Mouse (Mus musculus): Measurements from ENCODE around the gene Adamts17. TPM values are rescaled to one million over a fixed set of nuclear protein-coding genes. Genes with fewer than 3 reads are reported as not detected.
A peak's percentile ranks its signal among the peaks of the same experiment; 100 is the strongest.

The Adamts17 gene
- total RNA-seq, 2 experiments from 2014 or later, result 0.44 to 0.56 TPM

DNA sequence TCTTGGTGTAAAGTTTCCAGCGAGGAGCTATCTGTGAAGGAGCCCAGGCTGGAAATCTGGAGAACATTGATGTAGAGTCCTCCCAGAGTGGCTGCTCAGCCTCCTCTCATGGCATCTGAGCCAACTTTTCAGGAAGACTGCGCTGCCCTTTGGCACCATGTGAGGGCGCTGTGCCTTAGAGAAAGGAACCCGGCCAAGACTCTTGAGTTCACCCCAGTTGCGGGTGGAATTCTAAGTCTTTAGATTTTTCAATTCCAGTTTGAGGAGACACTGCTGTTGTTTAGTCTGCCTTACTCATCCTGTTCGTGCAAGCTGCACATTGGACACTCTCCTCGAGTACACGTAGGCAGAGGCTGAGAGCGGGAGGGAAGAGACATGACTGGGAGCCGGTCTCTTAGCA lies 2.5 kb downstream of the Adamts17 start:
- DNase-seq, result peak; percentile 46 to 79

GRCm38 (mm10) chr7:66843846-66844245 lies 4.3 kb downstream of the Adamts17 start:
- intact Hi-C loops (cut with DNase I), result loop anchor here (2.0 to 10.0 kb wide), 2 partner anchors 355 to 791 kb away; no protein-coding TSS in a partner anchor

More for the DNA sequence above, 2.5 kb downstream of the Adamts17 start:
- intact Hi-C loops (cut with DNase I), result loop anchor here (2.0 to 10.0 kb wide), 2 partner anchors 357 to 793 kb away; no protein-coding TSS in a partner anchor

GRCm38 (mm10) chr7:66846582-66846981 lies 7.0 kb downstream of the Adamts17 start:
- DNase-seq, result no peak
- intact Hi-C loops (cut with DNase I), result loop anchor here (10.0 kb wide), 1 partner anchor 788 kb away; no protein-coding TSS in a partner anchor

More at GRCm38 (mm10) chr7:66843846-66844245, 4.3 kb downstream of the Adamts17 start:
- DNase-seq, result no peak

GRCm38 (mm10) chr7:66847299-66847698 lies 7.8 kb downstream of the Adamts17 start:
- intact Hi-C loops (cut with DNase I), result loop anchor here (10.0 kb wide), 1 partner anchor 788 kb away; no protein-coding TSS in a partner anchor
- no peak for DNase-seq

DNA sequence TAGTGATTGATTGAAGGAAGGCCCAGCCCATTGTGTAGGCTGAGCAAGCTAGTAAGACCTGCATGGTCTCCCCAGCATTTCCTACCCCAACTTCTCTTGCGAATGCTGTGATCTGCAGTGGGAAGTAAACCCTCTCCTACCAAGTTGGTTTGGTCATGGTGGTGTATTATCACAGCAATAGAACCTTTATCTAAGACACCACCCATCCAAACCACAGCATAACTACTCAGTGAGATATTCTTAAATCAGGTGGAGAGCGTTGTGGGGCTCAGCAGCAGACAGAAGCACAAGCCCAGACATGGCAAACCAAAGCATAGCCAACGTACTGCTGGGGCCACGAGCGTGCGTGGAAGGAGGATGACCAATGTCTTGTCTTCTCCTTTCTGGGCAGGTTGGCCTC lies 9.8 kb downstream of the Adamts17 start:
- DNase-seq, result no peak
- intact Hi-C loops (cut with DNase I), result loop anchor here (10.0 kb wide), 1 partner anchor 785 kb away; no protein-coding TSS in a partner anchor

GRCm38 (mm10) chr7:66852164-66852563 lies 12.6 kb downstream of the Adamts17 start:
- DNase-seq, result no peak
- intact Hi-C loops (cut with DNase I), result no loop called here

GRCm38 (mm10) chr7:66857610-66858009 lies 18.1 kb downstream of the Adamts17 start:
- DNase-seq, result no peak
- intact Hi-C loops (cut with DNase I), result no loop called here

GRCm38 (mm10) chr7:66858247-66859075 lies 18.9 kb downstream of the Adamts17 start:
- no peak for DNase-seq
- intact Hi-C loops (cut with DNase I), result no loop called here

GRCm38 (mm10) chr7:66859220-66859619 lies 19.7 kb downstream of the Adamts17 start:
- intact Hi-C loops (cut with DNase I), result no loop called here
- DNase-seq, result no peak

GRCm38 (mm10) chr7:66866944-66867718 lies 27.6 kb downstream of the Adamts17 start:
- no peak for DNase-seq
- intact Hi-C loops (cut with DNase I), result no loop called here

- intact Hi-C loops (cut with DNase I), result no loop called here
- DNase-seq, result no peak
Observed at GRCm38 (mm10) chr7:66867719-66868501, 28.4 kb downstream of the Adamts17 start.

- intact Hi-C loops (cut with DNase I), result no loop called here
- DNase-seq, result no peak
Observed at GRCm38 (mm10) chr7:66871520-66871919, 32.0 kb downstream of the Adamts17 start.

- intact Hi-C loops (cut with DNase I), result no loop called here
Observed at GRCm38 (mm10) chr7:66871940-66872511, 32.5 kb downstream of the Adamts17 start.

DNA sequence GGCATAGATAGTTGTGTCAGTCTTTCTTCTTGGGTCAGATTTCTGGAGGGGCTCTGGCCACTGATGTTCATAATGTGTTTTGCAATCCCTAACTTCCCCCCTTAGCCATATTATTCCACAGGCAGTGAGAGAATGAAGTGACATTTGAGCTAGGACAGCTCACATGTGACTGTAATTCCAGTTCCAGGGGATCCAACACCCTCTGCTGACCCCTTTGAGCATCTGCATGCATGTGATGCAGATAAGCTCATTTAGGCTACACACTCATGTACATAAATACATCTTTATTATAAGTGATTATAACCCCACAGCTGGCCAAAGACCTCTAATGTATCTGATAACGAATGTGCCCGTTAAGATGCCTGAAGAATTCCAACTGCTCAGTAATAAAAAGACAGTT lies 33.7 kb downstream of the Adamts17 start:
- intact Hi-C loops (cut with DNase I), result no loop called here
- DNase-seq, result no peak

More at GRCm38 (mm10) chr7:66871940-66872511, 32.5 kb downstream of the Adamts17 start:
- no peak for DNase-seq

- intact Hi-C loops (cut with DNase I), result no loop called here
- no peak for DNase-seq
Observed at GRCm38 (mm10) chr7:66891431-66891830, 51.9 kb downstream of the Adamts17 start.

- DNase-seq, result no peak
- intact Hi-C loops (cut with DNase I), result no loop called here
Observed at GRCm38 (mm10) chr7:66892096-66892495, 52.6 kb downstream of the Adamts17 start.

- intact Hi-C loops (cut with DNase I), result no loop called here
Observed at GRCm38 (mm10) chr7:66902376-66902775, 62.8 kb downstream of the Adamts17 start.

DNA sequence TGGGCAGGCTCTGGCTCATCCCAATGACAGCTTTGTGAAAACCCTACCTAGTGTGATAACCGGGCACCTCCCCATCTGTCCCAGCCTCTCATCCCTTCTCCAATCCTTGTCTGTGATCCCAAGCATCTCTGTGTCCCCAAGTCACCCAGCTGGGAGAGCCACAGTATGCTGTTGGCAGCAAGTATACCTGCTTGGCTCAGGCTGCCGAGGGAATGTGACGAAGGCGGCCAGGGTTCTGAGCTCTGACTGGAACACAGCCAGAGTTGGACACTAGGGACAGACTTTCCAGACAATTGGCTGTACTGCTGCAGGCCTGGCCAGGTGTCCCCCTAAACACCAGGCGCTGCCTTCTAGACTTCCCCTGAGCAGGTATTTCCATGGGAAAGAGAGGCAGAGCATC lies 63.5 kb downstream of the Adamts17 start:
- peak; percentile 33 to 45 for DNase-seq
- intact Hi-C loops (cut with DNase I), result no loop called here

More at GRCm38 (mm10) chr7:66902376-66902775, 62.8 kb downstream of the Adamts17 start:
- no peak for DNase-seq

DNA sequence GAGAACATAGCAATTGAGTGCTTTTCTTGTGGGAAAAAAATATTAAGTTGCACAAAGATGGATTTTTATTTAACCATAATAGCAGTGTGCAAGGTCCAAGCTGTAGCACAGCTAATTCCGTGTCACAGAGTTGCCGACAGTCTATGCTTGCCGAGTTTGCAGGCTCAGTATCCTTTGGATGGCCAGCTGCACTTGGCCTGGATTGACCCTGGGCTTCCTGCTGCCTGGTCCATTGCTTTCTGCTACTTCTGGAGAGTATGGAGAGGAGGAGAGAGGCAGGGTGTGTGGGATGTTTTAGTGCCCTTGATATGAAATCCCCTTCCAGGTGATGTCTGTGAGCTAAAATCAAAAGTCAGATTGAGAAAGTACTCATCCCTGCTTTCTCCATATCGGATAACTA lies 66.4 kb downstream of the Adamts17 start:
- intact Hi-C loops (cut with DNase I), result no loop called here

DNA sequence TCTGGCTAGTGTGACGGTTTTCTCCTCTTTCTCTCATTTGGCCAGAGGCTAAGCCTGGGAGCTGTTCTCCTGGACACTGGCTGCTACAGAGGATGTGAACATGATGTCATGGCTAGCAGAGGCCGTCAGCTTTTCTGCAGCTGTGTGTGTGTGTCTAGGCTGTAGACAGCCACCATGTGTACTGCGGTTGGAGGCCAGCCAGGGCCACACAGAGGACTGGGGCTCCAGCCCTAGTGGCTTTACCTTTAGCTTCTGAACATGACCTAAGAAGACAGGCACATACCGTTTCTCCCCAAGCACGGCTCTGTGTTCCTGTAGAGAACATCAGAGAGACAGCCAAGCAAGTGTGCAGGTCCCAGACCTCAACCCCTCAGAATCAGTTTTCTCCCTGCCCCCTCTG lies 73.3 kb downstream of the Adamts17 start:
- intact Hi-C loops (cut with DNase I), result no loop called here
- DNase-seq, result no peak

More for the DNA sequence above, 66.4 kb downstream of the Adamts17 start:
- DNase-seq, result no peak
